Mouse (Mus musculus): ENCODE measurements around the gene Ttc7.

GRCm38 (mm10) chr17:87350471-87351240 is 68.0 kb downstream of the Ttc7 start:
- TF ChIP-seq CHD2 (IDR thresholded peaks at IDR 0.05; ENCODE audit: low read depth, low read length) (no peak), ZNF384 (IDR thresholded peaks at IDR 0.05; ENCODE audit: low read depth, low read length) (no peak), ZC3H11A (IDR thresholded peaks at IDR 0.05; ENCODE audit: borderline replicate concordance, low read depth, low read length) (no peak)
